15 mouse cellular contexts compared by ENCODE assay signal in genomic region chr5:66525002-66525401, GRCm38 (mm10).
DNase-seq lines count a peak whose midpoint lies in the region; ATAC-seq and TF ChIP-seq lines count a peak whose summit lies in the region.
"Had no signal": no experiment of that assay in that cellular context is flagged by ENCODE, and none has a peak within 500 bp of the region (broad histone marks: within the 10 kb centered on the region; RNA-seq: fewer than 3 reads in every experiment).

No protein-coding gene starts in this region.

- no peaks in the 10 kb centered on the region for H3K36me3 ChIP-seq in heart, embryonic 10.5 days
- H3K36me3 ChIP-seq in kidney, postnatal 0 days (ENCODE audit: insufficient read depth, low read length) = no peaks in the 10 kb centered on the region
- H3K36me3 ChIP-seq in embryonic facial prominence, embryonic 13.5 days = no peaks in the 10 kb centered on the region

- H3K4me3 ChIP-seq in heart, embryonic 10.5 days = no peak overlapping the region
- no peak overlapping the region for H3K4me3 ChIP-seq in kidney, postnatal 0 days (replicated peaks; ENCODE audit: low read depth, low read length)
- no peak overlapping the region for H3K4me3 ChIP-seq in embryonic facial prominence, embryonic 13.5 days
- H3K4me3 ChIP-seq: forebrain, embryonic 13.5 days had no signal

- 80% methylated on average over 4 of the region's 4 CpGs for WGBS in heart, embryonic 10.5 days
- WGBS in kidney, postnatal 0 days = 83% methylated on average over 4 of the region's 4 CpGs
- WGBS in embryonic facial prominence, embryonic 13.5 days = 43% methylated on average over 4 of the region's 4 CpGs

- peaks cover 37% of the 10 kb centered on the region for H3K4me1 ChIP-seq in heart, embryonic 10.5 days
- H3K4me1 ChIP-seq in kidney, postnatal 0 days (replicated peaks; ENCODE audit: insufficient read depth, low read length) = peaks cover 25% of the 10 kb centered on the region
- peaks cover 58% of the 10 kb centered on the region for H3K4me1 ChIP-seq in embryonic facial prominence, embryonic 13.5 days

- H3K9me3 ChIP-seq in heart, embryonic 10.5 days = no peaks in the 10 kb centered on the region
- H3K9me3 ChIP-seq in kidney, postnatal 0 days (replicated peaks; ENCODE audit: low read length) = no peaks in the 10 kb centered on the region
- no peaks in the 10 kb centered on the region for H3K9me3 ChIP-seq in embryonic facial prominence, embryonic 13.5 days
- H3K9me3 ChIP-seq: forebrain, embryonic 13.5 days had no signal

- no peaks in the 10 kb centered on the region for H3K27me3 ChIP-seq in heart, embryonic 10.5 days (ENCODE audit: insufficient read depth, poor library complexity, severe bottlenecking)
- H3K27me3 ChIP-seq in kidney, postnatal 0 days (ENCODE audit: insufficient read depth, low read length) = no peaks in the 10 kb centered on the region
- H3K27me3 ChIP-seq in embryonic facial prominence, embryonic 13.5 days = no peaks in the 10 kb centered on the region
- H3K27me3 ChIP-seq: forebrain, embryonic 13.5 days had no signal

- no peak overlapping the region for H3K4me2 ChIP-seq in kidney, postnatal 0 days (ENCODE audit: low read length)
- H3K4me2 ChIP-seq in embryonic facial prominence, embryonic 13.5 days = no peak overlapping the region
- H3K4me2 ChIP-seq: forebrain, embryonic 13.5 days had no signal

- H3K27ac ChIP-seq in heart, embryonic 10.5 days = 0 out of 2 replicates have a peak overlapping the region, but pooled peaks have one; percentile 22
- peak overlapping the region; percentile 13; the same call in 1 of the 2 replicates for H3K27ac ChIP-seq in kidney, postnatal 0 days
- H3K27ac ChIP-seq in embryonic facial prominence, embryonic 13.5 days = peak overlapping the region; percentile 78
- H3K27ac ChIP-seq: forebrain, embryonic 13.5 days had no signal

- no peak for TF ChIP-seq CTCF in kidney, postnatal 0 days (IDR thresholded peaks at IDR 0.05; ENCODE audit: low read depth)

- H3K9ac ChIP-seq in kidney, postnatal 0 days (ENCODE audit: low read depth, low read length) = no peak overlapping the region
- H3K9ac ChIP-seq in embryonic facial prominence, embryonic 13.5 days = no peak overlapping the region
- H3K9ac ChIP-seq: forebrain, embryonic 13.5 days; liver, postnatal 0 days had no signal

- ATAC-seq in kidney, postnatal 0 days (replicated peaks; ENCODE audit: low FRiP score, low read depth) = no peak
- no peak for ATAC-seq in embryonic facial prominence, embryonic 13.5 days (ENCODE audit: insufficient number of reproducible peaks, insufficient read depth, low FRiP score, low TSS enrichment, low read depth)
- ATAC-seq in megakaryocyte progenitor cell, adult 5-6 weeks (replicated peaks; ENCODE audit: poor library complexity) = peak; percentile 49
- ATAC-seq: forebrain, embryonic 13.5 days; intestine, postnatal 0 days; liver, postnatal 0 days had no signal

- DNase-seq in heart, embryonic 10.5 days (ENCODE audit: low spot score) = peak; percentile 35
- no peak for DNase-seq in heart, adult 9 months (ENCODE audit: low spot score in 2 of 2)
- no peak for DNase-seq in kidney, postnatal 0 days (ENCODE audit: low spot score)
- no peak for DNase-seq in kidney, adult 9 months
- DNase-seq in embryo, embryonic 11 days = no peak
- no peak for DNase-seq in cerebellum, adult 9-11 months
- DNase-seq: cerebellum, postnatal 36 days; gastrocnemius, postnatal 14 days; layer of hippocampus, adult 9-11 months; liver, postnatal 0 days; right cerebral cortex, adult 18-20 months had no signal

Comparison
In these comparisons a context has a peak if more than half of its experiments do, and no peak if none do; other contexts are left out.
1. H3K27ac ChIP-seq: peak in every context shown above with its lines; median percentile 78 in embryonic facial prominence, embryonic 13.5 days; 22 in heart, embryonic 10.5 days; 13 in kidney, postnatal 0 days.